Mouse (Mus musculus) myocyte (in vitro differentiated cells): Measurements from ENCODE around the gene Prkcb. TPM values are rescaled to one million over a fixed set of nuclear protein-coding genes. Genes with fewer than 3 reads are reported as not detected.

Experiments
- H3K27me3 ChIP-seq: one replicate; pipeline ENCODE4 v1.6.1; 2011; ENCODE audit not compliant: control insufficient read depth, insufficient read depth, insufficient read length
- H3K36me3 ChIP-seq: one replicate; pipeline ENCODE4 v1.6.1; 2011; ENCODE audit not compliant: control insufficient read depth, insufficient read depth
- H3K4me2 ChIP-seq: one replicate; pipeline ENCODE4 v1.6.1; 2011; ENCODE audit warnings: low read depth, control low read depth
- H3K4me3 ChIP-seq: one replicate; pipeline ENCODE4 v1.5.1; 2011; ENCODE audit warnings: mild to moderate bottlenecking, control low read depth, moderate library complexity
- H3K79me2 ChIP-seq: one replicate; pipeline ENCODE4 v1.6.1; 2011; ENCODE audit not compliant: control insufficient read depth, insufficient read depth
- H3ac ChIP-seq: one replicate; pipeline ENCODE4 v1.6.1; 2011; ENCODE audit not compliant: control insufficient read depth, insufficient read length
- CEBPB ChIP-seq: IDR thresholded peaks from 2 replicates; pipeline ENCODE4 v1.6.1; 2011; ENCODE audit warnings: mild to moderate bottlenecking, moderate library complexity; ENCODE audit not compliant: poor library complexity, insufficient read depth, severe bottlenecking
- E2F4 ChIP-seq: IDR thresholded peaks from one replicate; pipeline ENCODE4 v1.6.1; 2011; ENCODE audit warnings: mild to moderate bottlenecking, control low read depth, moderate library complexity; ENCODE audit not compliant: insufficient read depth
- MAX ChIP-seq: IDR thresholded peaks from one replicate; pipeline ENCODE4 v1.6.1; 2011; ENCODE audit warnings: low read depth, mild to moderate bottlenecking, control low read depth
- MYOD1 ChIP-seq, 3 experiments: IDR thresholded peaks; one replicate each; pipeline ENCODE4 v1.6.1; 2011; ENCODE audit warnings: control low read depth in 2 of 3, low read depth in 2 of 3, mild to moderate bottlenecking in 2 of 3, moderate library complexity in 1 of 3; ENCODE audit not compliant: insufficient read length in 2 of 3, control insufficient read depth in 1 of 3
- MYOG ChIP-seq, 3 experiments: IDR thresholded peaks; one replicate each; pipeline ENCODE4 v1.6.1; 2011; ENCODE audit warnings: control low read depth in 2 of 3, low read depth in 2 of 3, mild to moderate bottlenecking in 2 of 3; ENCODE audit not compliant: insufficient read length in 2 of 3, control insufficient read depth in 1 of 3, insufficient read depth in 1 of 3
- POLR2A ChIP-seq: IDR thresholded peaks from one replicate; pipeline ENCODE4 v1.6.1; 2011; ENCODE audit warnings: low read depth, mild to moderate bottlenecking, control low read depth, moderate library complexity; ENCODE audit not compliant: insufficient read length
- POLR2AphosphoS2 ChIP-seq: IDR thresholded peaks from one replicate; pipeline ENCODE4 v1.6.1; 2011; ENCODE audit warnings: low read depth, control low read depth; ENCODE audit not compliant: insufficient read length
- REST ChIP-seq: IDR thresholded peaks from one replicate; pipeline ENCODE4 v1.6.1; 2011; ENCODE audit warnings: mild to moderate bottlenecking, control low read depth, moderate library complexity; ENCODE audit not compliant: insufficient read depth, insufficient read length
- SRF ChIP-seq: IDR thresholded peaks from one replicate; pipeline ENCODE4 v1.6.1; 2011; ENCODE audit warnings: low read depth; ENCODE audit not compliant: control insufficient read depth, insufficient read length
- TCF12 ChIP-seq: IDR thresholded peaks from one replicate; pipeline ENCODE4 v1.6.1; 2011; ENCODE audit warnings: mild to moderate bottlenecking, control low read depth; ENCODE audit not compliant: poor library complexity, insufficient read depth, severe bottlenecking
- TCF3 ChIP-seq: IDR thresholded peaks from one replicate; pipeline ENCODE4 v1.6.1; 2011; ENCODE audit warnings: low read depth, control low read depth; ENCODE audit not compliant: insufficient read length
- USF1 ChIP-seq: IDR thresholded peaks from one replicate; pipeline ENCODE4 v1.6.1; 2011; ENCODE audit warnings: low read depth, mild to moderate bottlenecking, control low read depth, moderate library complexity
- polyA plus RNA-seq: library from polyadenylated mRNA; unstranded; fragments of >200 nt; fragmentation: generic; extraction: Trizol; gene quantifications from one replicate; pipeline ENCODE4 v1.2.1, GENCODE M21; 2012; ENCODE audit warnings: missing spikeins

Prkcb gene
- polyA plus RNA-seq, 1 experiment, result 2.2 TPM

GRCm38 (mm10) chr7:122298715-122299114 lies 10.2 kb downstream of the Prkcb start:
- no peaks in the 10 kb centered on the region for H3K36me3 ChIP-seq
- no peak overlapping the region for H3ac ChIP-seq
- no peak overlapping the region for H3K4me2 ChIP-seq
- TF ChIP-seq CEBPB (no peak), TCF3 (no peak), TCF12 (no peak), MYOD1 (IDR thresholded peaks at IDR 0.05; ENCODE audit: control insufficient read depth in 1 of 3, insufficient read length in 2 of 3, low read depth in 2 of 3) (no peak), SRF (no peak), POLR2A (no peak), MAX (no peak), E2F4 (no peak), POLR2AphosphoS2 (no peak), MYOG (IDR thresholded peaks at IDR 0.05; ENCODE audit: control insufficient read depth in 1 of 3, insufficient read depth in 1 of 3, insufficient read length in 2 of 3, low read depth in 2 of 3) (no peak), USF1 (no peak), REST (no peak)
- H3K4me3 ChIP-seq, result no peak overlapping the region
- H3K27me3 ChIP-seq, result no peaks in the 10 kb centered on the region
- H3K79me2 ChIP-seq, result no peaks in the 10 kb centered on the region

- TF ChIP-seq POLR2AphosphoS2 (no peak), MYOD1 (IDR thresholded peaks at IDR 0.05; ENCODE audit: control insufficient read depth in 1 of 3, insufficient read length in 2 of 3, low read depth in 2 of 3) (no peak), E2F4 (no peak)
- no peak overlapping the region for H3K4me2 ChIP-seq
Observed at GRCm38 (mm10) chr7:122300538-122300937, 12.0 kb downstream of the Prkcb start.

GRCm38 (mm10) chr7:122302538-122302937 lies 14.0 kb downstream of the Prkcb start:
- no peaks in the 10 kb centered on the region for H3K79me2 ChIP-seq
- no peak overlapping the region for H3ac ChIP-seq
- H3K36me3 ChIP-seq, result no peaks in the 10 kb centered on the region
- H3K27me3 ChIP-seq, result no peaks in the 10 kb centered on the region
- no peak overlapping the region for H3K4me2 ChIP-seq
- TF ChIP-seq TCF12 (no peak), E2F4 (no peak), CEBPB (no peak), REST (no peak), MYOG (IDR thresholded peaks at IDR 0.05; ENCODE audit: control insufficient read depth in 1 of 3, insufficient read depth in 1 of 3, insufficient read length in 2 of 3, low read depth in 2 of 3) (no peak), MYOD1 (IDR thresholded peaks at IDR 0.05; ENCODE audit: control insufficient read depth in 1 of 3, insufficient read length in 2 of 3, low read depth in 2 of 3) (no peak), MAX (no peak)
- H3K4me3 ChIP-seq, result no peak overlapping the region

More at GRCm38 (mm10) chr7:122300538-122300937, 12.0 kb downstream of the Prkcb start:
- Histone ChIP-seq H3ac (no peak overlapping the region), H3K4me3 (no peak overlapping the region), H3K79me2 (no peaks in the 10 kb centered on the region), H3K36me3 (no peaks in the 10 kb centered on the region), H3K27me3 (no peaks in the 10 kb centered on the region)

- H3K79me2 ChIP-seq, result no peaks in the 10 kb centered on the region
- H3K4me3 ChIP-seq, result no peak overlapping the region
- H3ac ChIP-seq, result no peak overlapping the region
- no peak overlapping the region for H3K4me2 ChIP-seq
- H3K36me3 ChIP-seq, result no peaks in the 10 kb centered on the region
- no peaks in the 10 kb centered on the region for H3K27me3 ChIP-seq
- no peak for TF ChIP-seq TCF12
Observed at GRCm38 (mm10) chr7:122303988-122304387, 15.4 kb downstream of the Prkcb start.

- Histone ChIP-seq H3K79me2 (no peaks in the 10 kb centered on the region), H3ac (no peak overlapping the region), H3K4me2 (no peak overlapping the region), H3K4me3 (no peak overlapping the region), H3K27me3 (no peaks in the 10 kb centered on the region), H3K36me3 (no peaks in the 10 kb centered on the region)
- TF ChIP-seq POLR2AphosphoS2, result no peak
- TF ChIP-seq E2F4, result no peak
Observed at GRCm38 (mm10) chr7:122304521-122304920, 16.0 kb downstream of the Prkcb start.

GRCm38 (mm10) chr7:122307241-122307640 lies 18.7 kb downstream of the Prkcb start:
- no peak overlapping the region for H3K4me3 ChIP-seq
- TF ChIP-seq MAX (no peak), SRF (no peak), POLR2AphosphoS2 (no peak), USF1 (no peak), E2F4 (no peak), REST (no peak), POLR2A (no peak), MYOG (IDR thresholded peaks at IDR 0.05; ENCODE audit: control insufficient read depth in 1 of 3, insufficient read depth in 1 of 3, insufficient read length in 2 of 3, low read depth in 2 of 3) (no peak), TCF12 (no peak), TCF3 (no peak), CEBPB (no peak), MYOD1 (IDR thresholded peaks at IDR 0.05; ENCODE audit: control insufficient read depth in 1 of 3, insufficient read length in 2 of 3, low read depth in 2 of 3) (no peak)
- H3K79me2 ChIP-seq, result no peaks in the 10 kb centered on the region
- no peaks in the 10 kb centered on the region for H3K36me3 ChIP-seq
- no peak overlapping the region for H3ac ChIP-seq
- H3K4me2 ChIP-seq, result no peak overlapping the region
- no peaks in the 10 kb centered on the region for H3K27me3 ChIP-seq
